8 mouse cellular contexts compared by ENCODE assay signal in genomic region chr3:88758045-88758500, GRCm38 (mm10). TPM values are rescaled to one million over a fixed set of nuclear protein-coding genes. Genes with fewer than 3 reads are reported as not detected.
DNase-seq lines count a peak whose midpoint lies in the region; ATAC-seq lines count a peak whose summit lies in the region.

No protein-coding gene starts in this region.

- peaks cover 82% of the 10 kb centered on the region for H3K36me3 ChIP-seq in embryonic facial prominence, embryonic 10.5 days (replicated peaks)
- peaks cover 97% of the 10 kb centered on the region for H3K36me3 ChIP-seq in midbrain, embryonic 10.5 days
- H3K36me3 ChIP-seq in stomach, embryonic 14.5 days (ENCODE audit: control insufficient read depth, insufficient read depth, low read length): no peaks in the 10 kb centered on the region

- H3K4me1 ChIP-seq in embryonic facial prominence, embryonic 10.5 days: peaks cover 25% of the 10 kb centered on the region
- peaks cover 40% of the 10 kb centered on the region for H3K4me1 ChIP-seq in midbrain, embryonic 10.5 days
- no peaks in the 10 kb centered on the region for H3K4me1 ChIP-seq in stomach, embryonic 14.5 days (ENCODE audit: control insufficient read depth, insufficient read depth, low read length)

- H3K27ac ChIP-seq in embryonic facial prominence, embryonic 10.5 days (replicated peaks): peak overlapping the region; percentile 84
- peak overlapping the region; percentile 92 for H3K27ac ChIP-seq in midbrain, embryonic 10.5 days (replicated peaks)
- H3K27ac ChIP-seq in stomach, embryonic 14.5 days (ENCODE audit: low read length): peak overlapping the region; percentile 62

- no peak overlapping the region for H3K9ac ChIP-seq in stomach, embryonic 14.5 days (replicated peaks; ENCODE audit: low read depth, low read length)

- no peak overlapping the region for H3K4me2 ChIP-seq in stomach, embryonic 14.5 days (replicated peaks; ENCODE audit: low read depth, low read length)

- WGBS in embryonic facial prominence, embryonic 10.5 days: 18% methylated on average over 5 of the region's 5 CpGs
- 8% methylated on average over 5 of the region's 5 CpGs for WGBS in midbrain, embryonic 10.5 days
- WGBS in stomach, embryonic 14.5 days: 17% methylated on average over 5 of the region's 5 CpGs

- H3K9me3 ChIP-seq in embryonic facial prominence, embryonic 10.5 days: no peaks in the 10 kb centered on the region
- H3K9me3 ChIP-seq in midbrain, embryonic 10.5 days (replicated peaks): no peaks in the 10 kb centered on the region
- H3K9me3 ChIP-seq in stomach, embryonic 14.5 days (ENCODE audit: control insufficient read depth, low read depth, low read length): no peaks in the 10 kb centered on the region

- peak; percentile 82; the same call in 1 of the 2 replicates for ATAC-seq in stomach, embryonic 14.5 days (ENCODE audit: insufficient number of reproducible peaks, insufficient read depth, low FRiP score, low read depth)

- no peaks in the 10 kb centered on the region for H3K27me3 ChIP-seq in embryonic facial prominence, embryonic 10.5 days (replicated peaks; ENCODE audit: low read depth, poor library complexity, severe bottlenecking)
- H3K27me3 ChIP-seq in midbrain, embryonic 10.5 days (ENCODE audit: low read depth, poor library complexity, severe bottlenecking): no peaks in the 10 kb centered on the region
- H3K27me3 ChIP-seq in stomach, embryonic 14.5 days (ENCODE audit: control insufficient read depth, insufficient read depth, low read length): no peaks in the 10 kb centered on the region

- H3K4me3 ChIP-seq in embryonic facial prominence, embryonic 10.5 days: peak overlapping the region; percentile 30
- H3K4me3 ChIP-seq in midbrain, embryonic 10.5 days: peak overlapping the region; percentile 40
- no peak overlapping the region for H3K4me3 ChIP-seq in stomach, embryonic 14.5 days (ENCODE audit: low read depth, low read length)

- peak; percentile 77 for DNase-seq in adrenal gland, postnatal 14 days
- peak; percentile 53 for DNase-seq in embryonic facial prominence, embryonic 10.5 days (ENCODE audit: low spot score)
- peak; percentile 98 for DNase-seq in heart, adult 11 months
- peak; percentile 29 for DNase-seq in kidney, adult 11 months
- DNase-seq in left cerebral cortex, postnatal 25 days (ENCODE audit: low spot score in 2 of 2): peak; percentile 75 to 91
- peak; percentile 71 for DNase-seq in midbrain, embryonic 10.5 days (ENCODE audit: low spot score)
- DNase-seq in natural killer cell, adult 2 months (ENCODE audit: low spot score in 2 of 2): no peak

- intact Hi-C loops in left cerebral cortex, postnatal 25 days (cut with DNase I): no loop called here

RNA-seq across cellular contexts. Expression of gene Syt11, which starts 16.9 kb away (rescaled TPM):
- 7.5 and 15.1 TPM in 2 replicates for total RNA-seq in adrenal gland, postnatal 14 days (2021)
- 52.4 and 59.1 TPM in 2 replicates for polyA plus RNA-seq in embryonic facial prominence, embryonic 10.5 days (2016; fragmentation: Nextera tagmentation; extraction: Ambion mirVana)
- 100 to 1,000 TPM; 527 to 544 TPM for total RNA-seq in left cerebral cortex, postnatal 25 days (2021)
- polyA plus RNA-seq in midbrain, embryonic 10.5 days (2016; fragmentation: Nextera tagmentation; extraction: Ambion mirVana): 129 and 187 TPM in 2 replicates
- polyA plus RNA-seq in stomach, embryonic 14.5 days (2014; fragmentation: Nextera tagmentation; extraction: Ambion mirVana): 27.7 and 29.3 TPM in 2 replicates

RNA-seq across cellular contexts. Expression of gene Rit1, which starts 41.4 kb away (rescaled TPM):
- total RNA-seq in adrenal gland, postnatal 14 days (2021): 39.1 and 48.1 TPM in 2 replicates
- 32.9 and 33.4 TPM in 2 replicates for polyA plus RNA-seq in embryonic facial prominence, embryonic 10.5 days (2016; fragmentation: Nextera tagmentation; extraction: Ambion mirVana)
- 10 to 100 TPM; 49.1 to 49.9 TPM for total RNA-seq in left cerebral cortex, postnatal 25 days (2021)
- polyA plus RNA-seq in midbrain, embryonic 10.5 days (2016; fragmentation: Nextera tagmentation; extraction: Ambion mirVana): 38.9 and 43.8 TPM in 2 replicates
- polyA plus RNA-seq in stomach, embryonic 14.5 days (2014; fragmentation: Nextera tagmentation; extraction: Ambion mirVana): 63.4 and 73.9 TPM in 2 replicates

Comparison
In these comparisons a context has a peak if more than half of its experiments do, and no peak if none do; other contexts are left out.
1. DNase-seq: peak in adrenal gland, postnatal 14 days (single experiment), embryonic facial prominence, embryonic 10.5 days (single experiment), heart, adult 11 months (single experiment), kidney, adult 11 months (single experiment), left cerebral cortex, postnatal 25 days (2 of 2) and midbrain, embryonic 10.5 days (single experiment); none in natural killer cell, adult 2 months (0 of 2).
2. Peak in every context shown above with its lines, with median percentiles within 50 percentile points of each other: H3K27ac ChIP-seq.